Mouse (Mus musculus) layer of hippocampus, postnatal 14 days (tissue): ENCODE measurements around the gene Commd6. TPM values are rescaled to one million over a fixed set of nuclear protein-coding genes. Genes with fewer than 3 reads are reported as not detected.
"Not testable (repeated sequence)": the region's sequence is repeated elsewhere in the genome, so short reads cannot be mapped to it uniquely, and the experiment has no call there.

Source experiments
- DNase-seq, 2 experiments: peaks; one replicate each; pipeline ENCODE4 v3.0.0; 2021 to 2022; ENCODE audit warnings: low spot score in 2 of 2, mixed read lengths in 1 of 2
- total RNA-seq, 2 experiments: library from RNA; stranded (reverse); gene quantifications; 2 replicates each; pipeline ENCODE4 v1.2.3; 2021

Commd6 gene
- total RNA-seq, 2 experiments from 2014 or later, result 56.3 to 57.5 TPM

- no peak for DNase-seq
These were observed 29.8 kb downstream of the Commd6 start for GRCm38 (mm10) chr14:101610701-101611100.

DNA sequence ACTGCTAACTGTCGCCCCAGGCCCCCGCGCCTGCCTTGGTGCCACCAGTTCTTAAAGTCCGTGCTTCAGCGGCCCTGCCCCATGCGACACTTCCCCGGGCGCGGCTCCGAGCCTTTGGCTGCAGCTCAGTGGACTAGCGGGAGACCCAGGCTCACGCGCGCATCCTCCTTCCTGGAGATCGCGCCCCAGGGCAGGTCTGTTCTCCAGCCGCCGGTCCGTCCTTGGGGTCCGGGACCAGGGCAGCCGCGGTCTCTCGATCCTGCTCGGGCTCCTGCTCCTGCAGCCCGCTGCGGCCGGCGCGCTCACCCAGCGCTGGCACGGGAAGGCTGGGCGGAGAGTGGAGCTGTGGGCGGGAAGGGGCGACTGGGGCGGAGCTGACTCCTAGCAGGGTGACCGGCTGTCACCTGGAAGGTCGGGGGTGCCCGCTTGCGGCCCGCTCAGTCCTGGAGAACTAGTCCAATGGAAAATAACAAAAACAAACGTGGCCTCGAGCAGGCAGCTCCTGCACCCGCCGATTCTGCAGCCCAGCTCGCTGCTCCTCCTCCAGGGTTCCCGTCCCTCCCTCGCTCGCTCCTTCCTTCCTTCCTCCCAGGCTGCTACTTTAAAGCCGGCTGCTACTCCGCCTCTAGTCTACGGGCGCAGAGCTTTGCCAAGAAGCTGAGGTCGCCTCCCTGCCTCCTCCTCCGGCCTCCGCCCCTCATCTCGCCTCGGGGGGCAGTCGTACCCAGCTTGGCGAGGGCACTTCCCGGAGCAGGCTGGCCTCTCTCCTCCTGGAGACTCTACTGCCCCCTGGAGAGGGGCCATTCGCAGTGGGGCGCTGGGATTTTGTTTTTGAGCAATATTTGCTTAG is 31.7 kb downstream of the Commd6 start, which contains the start of gene Tbc1d4:
Gene Tbc1d4 (minus strand): TSS at position 673 of the 850 bp plus-strand sequence.
- DNase-seq, result peak; percentile 61 to 64

GRCm38 (mm10) chr14:101607631-101608518 is 32.6 kb downstream of the Commd6 start:
- DNase-seq, result peak; percentile 10 to 47

- DNase-seq, result no peak
These were observed 34.6 kb downstream of the Commd6 start for GRCm38 (mm10) chr14:101605843-101606242.

GRCm38 (mm10) chr14:101602851-101603250 is 37.6 kb downstream of the Commd6 start:
- no peak for DNase-seq

- no peak for DNase-seq
These were observed 43.3 kb downstream of the Commd6 start for GRCm38 (mm10) chr14:101597096-101597715.

DNA sequence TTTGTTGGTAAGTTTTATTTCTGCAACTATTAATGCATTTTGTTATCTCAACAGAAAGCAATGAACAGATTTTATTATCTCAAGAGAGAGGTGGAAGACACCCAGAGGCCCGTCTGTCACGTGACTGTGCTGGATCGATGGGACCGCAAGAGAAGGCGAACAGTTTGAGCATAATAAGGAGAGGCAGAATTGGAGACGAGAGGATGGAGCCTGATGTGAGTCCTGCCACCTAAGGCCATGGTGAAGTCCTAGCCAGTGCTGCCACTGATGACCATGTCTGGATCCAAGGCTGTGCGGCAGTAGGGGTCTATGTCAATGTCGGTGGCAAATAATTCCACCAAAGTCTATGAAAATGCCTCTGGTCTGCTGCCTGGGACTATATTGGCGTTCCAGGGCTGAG is 43.8 kb downstream of the Commd6 start:
- no peak for DNase-seq

DNA sequence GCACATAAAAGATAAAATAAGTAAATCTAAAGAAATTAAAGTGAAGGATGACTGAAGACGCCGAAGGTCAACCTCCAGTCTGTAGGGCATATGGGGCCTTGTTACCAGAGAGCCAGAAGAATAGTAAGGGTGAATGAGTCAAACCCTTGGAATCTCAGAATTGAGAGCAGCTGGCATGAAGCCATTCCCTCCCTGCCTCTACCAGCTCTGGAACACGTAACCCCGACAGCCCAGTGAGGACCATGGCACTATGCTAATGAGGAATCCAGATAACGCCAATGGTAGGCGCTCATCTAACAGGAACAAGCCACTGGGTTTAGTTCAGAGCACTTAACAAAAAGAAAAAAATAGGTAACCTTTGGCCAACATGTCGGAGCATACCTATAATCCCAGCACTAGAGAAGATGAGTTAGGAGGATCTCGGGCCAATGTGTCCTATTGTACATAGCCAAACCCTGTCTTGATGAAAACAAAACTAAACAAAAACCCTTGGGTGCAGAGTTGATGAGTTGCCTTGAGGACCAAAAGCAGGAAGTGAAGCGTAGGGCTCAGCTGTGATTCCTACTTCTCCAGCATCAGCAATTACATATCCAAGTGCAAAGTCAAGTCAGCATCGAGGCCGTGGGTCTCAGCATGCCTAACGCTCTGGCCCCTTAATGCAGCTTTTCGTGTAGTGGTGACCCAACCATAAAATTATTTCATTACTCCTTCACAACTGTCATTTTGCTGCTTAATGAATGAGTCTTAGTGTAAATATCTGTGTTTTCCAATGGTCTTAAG is 45.0 kb downstream of the Commd6 start:
- DNase-seq, result no peak

DNA sequence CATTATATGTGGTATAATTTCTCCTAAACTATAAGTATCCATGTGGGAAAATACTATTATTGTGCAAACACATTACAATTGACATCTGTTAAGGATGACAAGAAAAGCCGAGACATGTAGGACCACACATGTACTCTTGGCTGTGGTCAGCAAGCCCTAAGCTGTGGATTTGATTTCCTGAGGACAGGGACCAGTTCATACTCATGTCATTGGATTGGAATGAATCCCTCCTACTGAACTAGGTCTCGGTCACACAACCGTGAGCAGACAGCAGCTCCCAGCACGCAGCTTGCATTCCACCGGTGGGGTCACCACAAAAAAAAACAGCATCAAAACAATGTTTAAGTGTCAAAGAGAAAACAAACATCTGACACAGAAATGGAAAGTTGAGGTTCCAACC is 46.5 kb downstream of the Commd6 start:
- DNase-seq, result no peak

DNA sequence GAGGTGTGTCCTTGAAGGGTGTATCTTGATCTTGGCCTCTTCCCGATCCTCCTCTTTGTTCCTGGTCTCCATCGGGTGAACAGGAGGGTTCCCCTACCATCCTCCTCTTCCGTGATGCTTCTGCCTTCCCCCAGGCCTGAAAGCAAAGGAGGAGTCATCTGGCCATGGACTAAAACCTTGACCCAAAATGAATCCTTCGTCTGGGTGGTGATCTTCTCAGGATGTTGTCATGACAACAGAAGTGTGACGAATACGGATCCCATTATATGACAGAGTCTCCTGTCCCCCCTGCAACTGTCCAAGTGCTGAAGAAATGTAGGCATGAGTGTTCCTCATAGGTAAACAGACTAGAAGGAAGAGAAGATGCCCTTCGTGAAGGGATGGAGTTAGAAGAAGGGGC is 47.1 kb downstream of the Commd6 start:
- no peak for DNase-seq

DNA sequence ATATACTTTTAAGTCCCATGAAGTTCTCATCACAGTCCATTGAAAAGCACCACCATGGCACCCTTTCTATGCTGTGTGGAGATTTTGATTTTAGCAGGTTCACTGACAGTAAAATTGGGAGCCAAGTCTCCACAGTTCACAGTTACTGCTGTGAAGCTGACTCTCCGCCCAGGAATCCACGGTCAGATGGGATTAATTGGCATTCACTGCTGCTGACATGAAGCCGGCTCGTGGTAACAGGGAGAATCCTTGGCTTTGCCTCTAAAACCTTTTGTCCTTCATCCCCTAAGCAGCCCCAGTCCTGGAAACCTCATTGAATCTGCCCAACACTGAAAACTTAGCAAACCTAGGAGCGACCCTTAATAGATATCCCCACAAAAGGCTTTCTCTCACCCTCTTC is 49.4 kb downstream of the Commd6 start:
- DNase-seq, result peak in 1 of 2 experiments; percentile 63

DNA sequence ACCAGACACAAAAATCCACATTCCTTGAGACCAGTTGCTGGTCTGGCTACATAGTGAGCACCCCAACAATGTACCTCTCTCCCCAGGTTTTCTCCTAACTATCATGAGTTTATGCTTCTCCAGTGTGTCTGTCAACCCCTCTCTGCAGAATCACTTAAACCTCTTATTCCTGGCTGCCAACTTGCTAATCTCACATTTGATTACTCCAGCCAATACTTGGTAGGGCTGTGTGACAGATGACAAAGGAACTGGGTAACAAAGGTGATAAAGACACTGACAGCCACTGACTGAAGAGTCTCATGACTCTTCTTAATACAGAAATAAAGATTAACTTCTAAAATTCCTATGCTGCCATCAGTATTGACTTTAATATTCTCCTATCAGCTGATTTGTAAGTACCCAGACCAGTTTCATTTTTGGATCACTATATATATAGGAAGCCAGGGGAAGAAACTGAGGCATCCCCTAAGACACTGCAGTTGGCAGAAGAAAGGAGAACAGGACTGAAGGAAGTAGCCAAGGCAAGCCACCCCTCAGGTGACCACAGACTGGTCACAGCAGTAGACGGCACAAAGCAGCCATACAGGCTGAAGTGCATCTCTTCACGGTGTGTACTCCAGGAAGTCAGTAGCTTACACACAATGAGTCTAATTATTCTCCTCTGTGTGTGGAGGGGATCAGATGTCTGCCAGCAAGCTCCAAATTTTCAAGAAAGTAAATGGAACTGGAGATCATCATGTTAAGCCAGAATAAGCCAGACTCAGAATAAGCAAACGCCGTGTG is 52.1 kb downstream of the Commd6 start:
- DNase-seq, result not testable (repeated sequence)

GRCm38 (mm10) chr14:101587366-101588040 is 53.0 kb downstream of the Commd6 start:
- DNase-seq, result not testable (repeated sequence)

- DNase-seq, result peak in 1 of 2 experiments; percentile 20
These were observed 54.4 kb downstream of the Commd6 start for GRCm38 (mm10) chr14:101586096-101586495.

Other genes with a start within 250 kb of the Commd6 start
- gene Tbc1d4, start 31.5 kb downstream of the Commd6 start, total RNA-seq, result 10 to 100 TPM in 1 of 2 experiments, 1 to 10 TPM in 1; 8.8 to 12.0 TPM
- 10 to 100 TPM; 61.7 to 64.5 TPM for gene Uchl3, start 13.3 kb upstream of the Commd6 start, total RNA-seq
- gene Gm9922, start 89.1 kb upstream of the Commd6 start, total RNA-seq, result not detected
- gene Lmo7, start 89.3 kb upstream of the Commd6 start, total RNA-seq, result 100 to 1,000 TPM; 113 to 131 TPM